In the genomic region with DNA sequence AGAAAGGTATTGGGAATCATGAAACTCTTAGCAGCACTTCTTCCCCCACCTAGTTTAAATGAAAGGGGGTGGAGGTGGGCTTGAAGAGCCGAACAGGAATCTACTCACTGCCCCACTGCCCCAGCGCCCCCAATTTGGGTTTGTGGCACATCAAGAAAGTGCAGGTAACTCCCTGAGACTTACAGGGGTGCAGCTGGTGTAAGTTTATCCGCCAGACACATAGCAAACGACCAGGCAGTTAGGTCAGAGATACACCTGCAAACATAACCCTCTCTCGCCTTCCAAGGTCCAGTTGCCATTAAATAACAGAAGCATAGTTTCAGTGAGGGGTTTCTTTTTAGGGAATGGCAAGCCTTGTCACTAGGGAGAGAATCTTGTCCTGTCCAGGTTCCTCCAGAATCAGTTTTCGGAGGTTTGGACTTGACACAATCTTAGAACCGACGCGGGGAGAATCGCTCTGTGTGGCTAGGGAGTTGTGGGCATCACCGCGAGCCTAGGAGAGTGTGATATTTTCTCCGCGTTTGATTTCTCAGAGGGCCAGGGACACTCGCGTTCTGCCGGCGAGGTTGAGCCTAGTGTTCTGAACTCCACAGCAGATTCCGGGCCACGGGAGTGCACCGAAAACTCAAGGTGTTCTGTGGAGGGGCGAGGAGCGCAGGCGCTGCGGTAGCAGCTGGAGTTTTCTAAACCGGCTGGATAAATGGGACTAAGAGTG, we compare ENCODE assay signal across 8 mouse cellular contexts. TPM values are rescaled to one million over a fixed set of nuclear protein-coding genes. Genes with fewer than 3 reads are reported as not detected.
DNase-seq lines count a peak whose midpoint lies in the region; ATAC-seq lines count a peak whose summit lies in the region.

No protein-coding gene starts in this region.

- H3K4me2 ChIP-seq in kidney, embryonic 14.5 days (replicated peaks; ENCODE audit: low read depth, low read length): peak overlapping the region; percentile 52
- H3K4me2 ChIP-seq in embryonic facial prominence, embryonic 12.5 days (replicated peaks): peak overlapping the region; percentile 43
- peak overlapping the region; percentile 46 for H3K4me2 ChIP-seq in intestine, embryonic 14.5 days (ENCODE audit: low read length)
- peak overlapping the region; percentile 78 for H3K4me2 ChIP-seq in neural tube, embryonic 12.5 days (replicated peaks)

- no peak for ATAC-seq in kidney, embryonic 14.5 days (ENCODE audit: low FRiP score, low TSS enrichment)
- no peak for ATAC-seq in embryonic facial prominence, embryonic 12.5 days (ENCODE audit: insufficient number of reproducible peaks, insufficient read depth, low FRiP score, low TSS enrichment)
- no peak for ATAC-seq in intestine, embryonic 14.5 days (replicated peaks; ENCODE audit: low FRiP score, low TSS enrichment, low read depth)
- ATAC-seq in neural tube, embryonic 12.5 days (ENCODE audit: low FRiP score, low read depth): peak; percentile 1; the same call in 1 of the 2 replicates
- no peak for ATAC-seq in granulocyte monocyte progenitor cell, adult 5-6 weeks (replicated peaks; ENCODE audit: poor library complexity, severe bottlenecking)

- peaks cover 80% of the 10 kb centered on the region for H3K27me3 ChIP-seq in kidney, embryonic 14.5 days (ENCODE audit: control insufficient read depth, insufficient read depth, low read length)
- H3K27me3 ChIP-seq in embryonic facial prominence, embryonic 12.5 days: peaks cover 85% of the 10 kb centered on the region
- H3K27me3 ChIP-seq in intestine, embryonic 14.5 days (replicated peaks; ENCODE audit: control insufficient read depth, insufficient read depth, low read length): peaks cover 96% of the 10 kb centered on the region
- peaks cover 86% of the 10 kb centered on the region for H3K27me3 ChIP-seq in neural tube, embryonic 12.5 days (replicated peaks)

- peak overlapping the region; percentile 34 for H3K4me3 ChIP-seq in kidney, embryonic 14.5 days (ENCODE audit: low read length)
- peak overlapping the region; percentile 31 for H3K4me3 ChIP-seq in embryonic facial prominence, embryonic 12.5 days
- H3K4me3 ChIP-seq in intestine, embryonic 14.5 days (ENCODE audit: low read depth, low read length): peak overlapping the region; percentile 29
- peak overlapping the region; percentile 49 for H3K4me3 ChIP-seq in neural tube, embryonic 12.5 days

- H3K36me3 ChIP-seq in kidney, embryonic 14.5 days (ENCODE audit: control insufficient read depth, insufficient read depth, low read length): no peaks in the 10 kb centered on the region
- H3K36me3 ChIP-seq in embryonic facial prominence, embryonic 12.5 days: no peaks in the 10 kb centered on the region
- H3K36me3 ChIP-seq in intestine, embryonic 14.5 days (ENCODE audit: control insufficient read depth, insufficient read depth, low read length): no peaks in the 10 kb centered on the region
- H3K36me3 ChIP-seq in neural tube, embryonic 12.5 days: no peaks in the 10 kb centered on the region

- WGBS in kidney, embryonic 14.5 days: 1% methylated on average over 26 of the region's 26 CpGs
- WGBS in embryonic facial prominence, embryonic 12.5 days: 1% methylated on average over 26 of the region's 26 CpGs
- 1% methylated on average over 26 of the region's 26 CpGs for WGBS in intestine, embryonic 14.5 days
- under 1% methylated on average over 26 of the region's 26 CpGs for WGBS in neural tube, embryonic 12.5 days

- no peak overlapping the region for H3K27ac ChIP-seq in kidney, embryonic 14.5 days (ENCODE audit: low read depth, low read length)
- H3K27ac ChIP-seq in embryonic facial prominence, embryonic 12.5 days: no peak overlapping the region
- H3K27ac ChIP-seq in intestine, embryonic 14.5 days (ENCODE audit: low read depth): no peak overlapping the region
- H3K27ac ChIP-seq in neural tube, embryonic 12.5 days: no peak overlapping the region

- intact Hi-C loops in left cerebral cortex, postnatal 4 days (cut with DNase I): loop anchor here (10.0 kb wide), 1 partner anchor 284 kb away; no protein-coding TSS in a partner anchor

- peaks cover 17% of the 10 kb centered on the region; the same call in 1 of the 2 replicates for H3K4me1 ChIP-seq in kidney, embryonic 14.5 days (ENCODE audit: control insufficient read depth, insufficient read depth, low read length)
- H3K4me1 ChIP-seq in embryonic facial prominence, embryonic 12.5 days: peaks cover 15% of the 10 kb centered on the region
- no peaks in the 10 kb centered on the region for H3K4me1 ChIP-seq in intestine, embryonic 14.5 days (replicated peaks; ENCODE audit: control insufficient read depth, insufficient read depth, low read length)
- H3K4me1 ChIP-seq in neural tube, embryonic 12.5 days: peaks cover 30% of the 10 kb centered on the region

- H3K9me3 ChIP-seq in kidney, embryonic 14.5 days (ENCODE audit: control insufficient read depth, low read length): no peaks in the 10 kb centered on the region
- H3K9me3 ChIP-seq in embryonic facial prominence, embryonic 12.5 days: no peaks in the 10 kb centered on the region
- no peaks in the 10 kb centered on the region for H3K9me3 ChIP-seq in intestine, embryonic 14.5 days (ENCODE audit: control insufficient read depth, low read length)
- H3K9me3 ChIP-seq in neural tube, embryonic 12.5 days: no peaks in the 10 kb centered on the region

- no peak overlapping the region for H3K9ac ChIP-seq in kidney, embryonic 14.5 days (ENCODE audit: low read depth, low read length)
- H3K9ac ChIP-seq in embryonic facial prominence, embryonic 12.5 days: no peak overlapping the region
- H3K9ac ChIP-seq in intestine, embryonic 14.5 days (ENCODE audit: low read length): no peak overlapping the region
- H3K9ac ChIP-seq in neural tube, embryonic 12.5 days: peak overlapping the region; percentile 67

- DNase-seq in kidney, adult 11 months: no peak
- DNase-seq in intestine, embryonic 14.5 days (ENCODE audit: low spot score): peak; percentile 51
- DNase-seq in thymus, postnatal 0 days (ENCODE audit: low spot score): no peak
- DNase-seq in left cerebral cortex, postnatal 4 days: no peak

RNA-seq across cellular contexts. Expression of a gene that starts 2.5 kb away (rescaled TPM):
- polyA plus RNA-seq in kidney, embryonic 14.5 days (2014; fragmentation: Nextera tagmentation; extraction: Ambion mirVana): 0.11 and 0.14 TPM in 2 replicates
- 1.1 TPM in 2 replicates for polyA plus RNA-seq in embryonic facial prominence, embryonic 12.5 days (2016; fragmentation: Nextera tagmentation; extraction: Ambion mirVana)
- polyA plus RNA-seq in intestine, embryonic 14.5 days (2014; fragmentation: Nextera tagmentation; extraction: Ambion mirVana): 0.08 TPM in 1 of 2 replicates, not detected in the other
- polyA plus RNA-seq in neural tube, embryonic 12.5 days (2016; fragmentation: Nextera tagmentation; extraction: Ambion mirVana): 29.0 and 31.7 TPM in 2 replicates
- polyA plus RNA-seq in thymus, postnatal 0 days (2015; fragmentation: Nextera tagmentation; extraction: Ambion mirVana): 0.18 and 0.25 TPM in 2 replicates
- 10 to 100 TPM; 67.6 to 70.0 TPM for total RNA-seq in left cerebral cortex, postnatal 4 days (2021)
- total RNA-seq in granulocyte monocyte progenitor cell, adult 5-6 weeks (2014; fragmentation: Nextera tagmentation): not detected in 2 replicates
- total RNA-seq in granulocyte monocyte progenitor cell, adult 5-6 weeks (2017): not detected in 2 replicates

Comparison
In these comparisons a context has a peak if more than half of its experiments do, and no peak if none do; other contexts are left out.
1. RNA of a gene that starts 2.5 kb away (polyA plus RNA-seq): 29.0 to 31.7 TPM in neural tube, embryonic 12.5 days; 1.1 TPM in embryonic facial prominence, embryonic 12.5 days, 0.18 to 0.25 TPM in thymus, postnatal 0 days, 0.11 to 0.14 TPM in kidney, embryonic 14.5 days and 0.08 TPM in intestine, embryonic 14.5 days; every median in the first group is over 10 times any median in the second.
2. Peak in every context shown above with its lines, with median percentiles within 50 percentile points of each other: H3K4me2 ChIP-seq and H3K4me3 ChIP-seq.